27 mouse cellular contexts compared by ENCODE assay signal in genomic region chr14:33841821-33842220, GRCm38 (mm10).
DNase-seq lines count a peak whose midpoint lies in the region; ATAC-seq lines count a peak whose summit lies in the region.
"Had no signal": no experiment of that assay in that cellular context is flagged by ENCODE, and none has a peak within 500 bp of the region (broad histone marks: within the 10 kb centered on the region; RNA-seq: fewer than 3 reads in every experiment).

No protein-coding gene starts in this region.

- no peak for ATAC-seq in forebrain, embryonic 16.5 days
- ATAC-seq: forebrain, embryonic 13.5 days; inflammation-experienced regulatory T-cells, adult 6 months; midbrain, embryonic 15.5 days; Patski had no signal

- no peak overlapping the region for H3K4me3 ChIP-seq in brown adipose tissue, adult 24 weeks (ENCODE audit: insufficient read depth, low read depth, low read length)
- no peak overlapping the region for H3K4me3 ChIP-seq in forebrain, embryonic 16.5 days (replicated peaks; ENCODE audit: low read length)
- H3K4me3 ChIP-seq: embryonic facial prominence, embryonic 13.5 days; forebrain, embryonic 13.5 days; left cerebral cortex, adult 2 months; limb, embryonic 15.5 days; midbrain, embryonic 15.5 days; neural tube, embryonic 12.5 days had no signal

- no peaks in the 10 kb centered on the region for H3K9me3 ChIP-seq in forebrain, embryonic 16.5 days (ENCODE audit: control insufficient read depth, low read length)
- H3K9me3 ChIP-seq: embryonic facial prominence, embryonic 13.5 days; forebrain, embryonic 13.5 days; limb, embryonic 15.5 days; midbrain, embryonic 15.5 days; neural tube, embryonic 12.5 days had no signal

- H3K27ac ChIP-seq in brown adipose tissue, adult 24 weeks (replicated peaks; ENCODE audit: low read depth, low read length): peak overlapping the region; percentile 36; the same call in 1 of the 2 replicates
- H3K27ac ChIP-seq in forebrain, embryonic 16.5 days (ENCODE audit: low read length): no peak overlapping the region
- H3K27ac ChIP-seq: embryonic facial prominence, embryonic 13.5 days; forebrain, embryonic 13.5 days; hindbrain, embryonic 14.5 days; left cerebral cortex, adult 2 months; limb, embryonic 15.5 days; midbrain, embryonic 15.5 days; neural tube, embryonic 12.5 days had no signal

- H3K4me1 ChIP-seq in brown adipose tissue, adult 24 weeks (ENCODE audit: control insufficient read depth, insufficient read depth, insufficient read length, low read length): no peaks in the 10 kb centered on the region
- no peaks in the 10 kb centered on the region for H3K4me1 ChIP-seq in forebrain, embryonic 16.5 days (replicated peaks; ENCODE audit: control insufficient read depth, insufficient read depth, low read length)
- H3K4me1 ChIP-seq: embryonic facial prominence, embryonic 13.5 days; forebrain, embryonic 13.5 days; limb, embryonic 15.5 days; midbrain, embryonic 15.5 days; neural tube, embryonic 12.5 days had no signal

- no peak overlapping the region for H3K9ac ChIP-seq in forebrain, embryonic 16.5 days (replicated peaks; ENCODE audit: low read depth, low read length)
- H3K9ac ChIP-seq: embryonic facial prominence, embryonic 13.5 days; forebrain, embryonic 13.5 days; hindbrain, embryonic 14.5 days; limb, embryonic 15.5 days; midbrain, embryonic 15.5 days; neural tube, embryonic 12.5 days had no signal

- WGBS in forebrain, embryonic 16.5 days: 89% methylated on average over 6 of the region's 6 CpGs

- no peak overlapping the region for H3K4me2 ChIP-seq in forebrain, embryonic 16.5 days (ENCODE audit: low read length)
- H3K4me2 ChIP-seq: embryonic facial prominence, embryonic 13.5 days; forebrain, embryonic 13.5 days; hindbrain, embryonic 14.5 days; limb, embryonic 15.5 days; midbrain, embryonic 15.5 days; neural tube, embryonic 12.5 days had no signal

- DNase-seq in gastrocnemius, postnatal 25 days: peak; percentile 36
- no peak for DNase-seq in gastrocnemius, postnatal 36 days
- DNase-seq in kidney, adult 9 months: peak; percentile 21
- no peak for DNase-seq in kidney, postnatal 4 days
- DNase-seq in heart, postnatal 10 days: peak; percentile 34 to 41
- DNase-seq in cerebellum, adult 8-10 months: no peak
- DNase-seq: B cell, adult 2 months; cerebellum, adult 18-20 months; cerebellum, postnatal 25 days; kidney, adult 18-20 months; left cerebral cortex, postnatal 4 days; lung, postnatal 4 days; right cerebral cortex, postnatal 14 days; spleen, adult 18-20 months had no signal

- no peaks in the 10 kb centered on the region for H3K27me3 ChIP-seq in forebrain, embryonic 16.5 days (replicated peaks; ENCODE audit: control insufficient read depth, insufficient read depth, low read length)
- H3K27me3 ChIP-seq: CH12.LX; embryonic facial prominence, embryonic 13.5 days; forebrain, embryonic 13.5 days; limb, embryonic 15.5 days; midbrain, embryonic 15.5 days; neural tube, embryonic 12.5 days had no signal

- intact Hi-C loops in gastrocnemius, postnatal 36 days (cut with DNase I): no loop called here
- intact Hi-C loops in heart, postnatal 10 days (cut with DNase I): no loop called here

- H3K36me3 ChIP-seq in forebrain, embryonic 16.5 days (ENCODE audit: control insufficient read depth, insufficient read depth): no peaks in the 10 kb centered on the region
- H3K36me3 ChIP-seq: embryonic facial prominence, embryonic 13.5 days; G1E; limb, embryonic 15.5 days; midbrain, embryonic 15.5 days; neural tube, embryonic 12.5 days had no signal

Comparison
In these comparisons a context has a peak if more than half of its experiments do, and no peak if none do; other contexts are left out.
1. DNase-seq: peak in gastrocnemius, postnatal 25 days (single experiment), kidney, adult 9 months (single experiment) and heart, postnatal 10 days (2 of 2); none in gastrocnemius, postnatal 36 days (0 of 2), kidney, postnatal 4 days (0 of 2) and cerebellum, adult 8-10 months (single experiment).